Mouse (Mus musculus): ENCODE measurements around the gene A630001G21Rik.

- TF ChIP-seq CTCF (IDR thresholded peaks at IDR 0.05; ENCODE audit: control insufficient read depth, insufficient read depth, low read length) (no peak), POLR2A (IDR thresholded peaks at IDR 0.05; ENCODE audit: borderline replicate concordance, control insufficient read depth, low read depth, low read length) (no peak)
Observed at GRCm38 (mm10) chr1:85779012-85779411, 569 bp upstream of the A630001G21Rik start.
